Mouse (Mus musculus) adrenal gland, adult 2 months (tissue): ENCODE measurements around the gene 1700057G04Rik. TPM values are rescaled to one million over a fixed set of nuclear protein-coding genes. Genes with fewer than 3 reads are reported as not detected.
A peak's percentile ranks its signal among the peaks of the same experiment; 100 is the strongest.
"Not testable (repeated sequence)": the region's sequence is repeated elsewhere in the genome, so short reads cannot be mapped to it uniquely, and the experiment has no call there.

Experiments
- DNase-seq: peaks from one replicate; pipeline ENCODE4 v3.0.0; 2021
- polyA plus RNA-seq: library from polyadenylated mRNA; depleted of rRNA; stranded (reverse); fragments of >200 nt; gene quantifications from 2 replicates; pipeline ENCODE4 v1.2.3, GENCODE M21; 2012
- total RNA-seq, 2 experiments: library from RNA; stranded (reverse); gene quantifications; 2 replicates each; pipeline ENCODE4 v1.2.3; 2021

1700057G04Rik gene
- total and polyA plus RNA-seq, 3 experiments, result not detected

DNA sequence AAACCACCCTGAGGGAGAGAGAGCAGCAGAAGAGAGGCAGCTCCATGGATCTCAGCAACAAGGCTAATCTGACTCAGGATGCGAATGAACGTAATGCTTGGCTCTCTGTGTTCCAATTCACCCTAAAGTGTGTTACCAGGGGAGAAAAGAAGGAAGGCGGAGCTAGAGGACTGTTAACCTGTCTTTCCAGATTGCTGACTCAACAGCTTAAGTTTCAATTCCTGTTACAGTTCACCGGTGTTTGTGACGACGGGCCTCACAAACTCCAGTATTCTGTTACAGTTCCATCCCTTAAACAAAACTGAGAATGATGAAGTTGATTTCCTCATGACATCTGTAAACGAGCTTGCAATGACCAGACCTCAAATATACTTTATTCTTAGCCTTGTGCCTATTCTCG, 4.1 kb upstream of the 1700057G04Rik start:
- no peak for DNase-seq

DNA sequence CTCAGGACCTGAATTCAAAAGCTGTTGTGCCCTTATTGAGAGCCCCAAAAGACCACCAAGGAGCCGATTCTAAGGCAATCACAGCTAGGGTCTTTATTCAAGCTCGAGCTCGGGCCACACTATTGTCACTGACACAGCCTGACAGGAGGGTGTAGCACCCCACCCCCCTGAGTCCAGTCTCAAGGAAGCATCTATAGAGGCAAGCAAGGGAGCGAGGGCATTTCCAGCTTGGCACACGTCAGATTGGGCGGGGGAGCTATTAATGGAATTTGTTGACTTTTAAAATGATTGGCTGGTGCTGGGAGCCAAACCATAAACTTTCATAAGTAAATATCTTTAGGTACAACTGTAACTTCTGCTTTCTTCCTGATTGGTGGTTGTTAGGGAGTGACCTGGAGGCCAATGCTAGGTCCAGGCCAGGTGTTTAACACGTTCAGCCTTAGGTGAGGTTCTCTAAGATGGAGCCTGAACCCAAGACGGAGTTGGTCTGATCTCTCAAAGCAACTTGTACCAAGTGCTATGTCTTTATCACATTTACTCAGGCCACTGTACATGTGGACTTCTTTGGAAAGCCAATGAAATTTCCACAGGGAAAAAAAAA, 3.5 kb upstream of the 1700057G04Rik start:
- DNase-seq, result no peak

DNA sequence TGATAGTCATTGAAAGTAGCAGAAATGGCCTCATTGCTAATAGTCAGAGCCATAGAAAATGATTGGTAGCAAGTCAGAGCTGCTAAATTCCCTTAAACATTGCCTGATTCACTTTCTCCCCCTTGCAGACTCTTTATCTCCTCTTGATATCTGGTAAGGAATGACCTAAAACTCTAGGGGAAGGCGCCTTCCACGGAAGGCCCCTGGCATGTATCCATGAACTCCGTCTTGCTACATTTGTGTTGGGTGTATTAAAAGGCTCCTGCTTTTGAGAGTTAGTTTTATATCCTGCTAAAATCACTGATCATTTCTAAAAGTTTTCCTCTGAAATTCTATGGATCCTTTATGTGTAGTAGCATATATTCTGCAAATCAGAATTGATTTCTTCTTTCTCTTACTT, 7.6 kb downstream of the 1700057G04Rik start:
- no peak for DNase-seq

DNA sequence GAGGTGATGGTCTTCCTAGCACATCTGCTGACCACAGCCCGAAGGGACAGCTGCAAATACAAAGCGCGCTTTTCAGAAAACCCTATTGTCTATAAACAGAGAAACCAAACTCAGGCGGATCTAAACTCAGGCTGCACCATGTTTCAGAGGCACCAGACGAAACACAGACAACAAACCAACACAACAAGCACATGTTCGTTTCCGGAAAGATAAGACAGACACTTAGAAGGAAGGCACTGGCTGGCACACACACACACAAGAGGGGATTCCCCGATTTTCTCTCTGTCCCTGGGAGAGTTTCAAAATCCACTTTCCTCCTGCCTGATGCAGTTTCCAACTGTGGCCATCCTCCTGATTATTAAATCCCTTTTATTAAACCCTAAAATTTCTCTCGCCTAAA, 16.8 kb downstream of the 1700057G04Rik start:
- not testable (repeated sequence) for DNase-seq

DNA sequence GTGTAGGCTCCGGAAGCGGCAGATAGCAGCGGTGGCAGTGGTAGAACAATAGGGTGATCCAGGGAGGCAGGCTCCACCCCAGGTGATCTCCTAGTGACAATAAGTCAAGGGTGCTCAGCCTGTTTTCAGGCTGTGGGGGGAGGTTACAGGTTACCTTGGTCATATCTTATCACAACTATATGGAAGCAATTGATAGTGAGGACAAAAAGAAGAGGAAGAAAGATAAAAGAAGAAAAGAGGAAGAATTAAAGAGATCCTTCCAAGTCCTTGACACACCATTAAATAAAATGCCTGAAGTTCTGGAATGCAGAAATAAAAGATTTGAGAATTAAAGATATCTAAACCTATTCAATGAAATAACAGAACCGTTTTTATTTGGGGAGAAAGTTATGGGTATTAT, 17.6 kb downstream of the 1700057G04Rik start:
- DNase-seq, result no peak

DNA sequence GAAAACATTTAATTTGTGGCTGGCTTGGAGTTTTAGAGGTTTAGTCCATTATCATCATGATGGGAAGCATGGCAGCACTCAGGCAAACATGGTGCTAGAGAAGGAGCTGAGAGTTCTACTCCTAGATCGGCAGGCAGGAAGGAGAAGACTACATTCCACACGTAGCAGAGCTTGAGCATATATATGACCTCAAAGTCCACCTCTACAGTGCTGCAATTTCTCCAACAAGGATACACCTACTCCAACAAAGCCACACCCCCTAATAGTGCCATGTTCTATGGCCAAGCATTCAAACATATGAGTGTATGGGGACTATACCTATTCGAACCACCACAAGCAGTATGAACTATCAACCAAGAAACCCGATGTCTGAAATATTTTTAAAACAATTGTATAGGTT, 22.2 kb downstream of the 1700057G04Rik start:
- DNase-seq, result no peak

DNA sequence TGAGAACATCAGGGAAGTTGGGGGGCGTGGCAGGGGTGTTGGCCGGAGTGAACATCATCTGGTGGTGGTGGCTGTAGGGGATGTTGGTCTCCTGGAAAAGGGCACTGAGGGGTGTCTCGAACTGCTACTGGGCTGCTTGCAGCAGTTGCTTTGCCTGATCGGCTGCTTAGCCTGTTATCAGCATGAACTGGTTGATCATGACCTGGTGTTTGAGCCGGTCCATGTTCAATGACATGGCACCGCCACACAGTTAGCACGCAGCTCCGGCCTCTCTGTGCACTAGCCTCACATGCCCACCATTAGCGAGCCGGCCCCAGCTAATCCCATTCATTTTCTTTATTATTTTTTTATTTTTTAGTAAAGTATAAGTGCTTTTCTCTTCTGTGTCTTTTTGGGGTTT, 25.7 kb downstream of the 1700057G04Rik start:
- DNase-seq, result no peak

DNA sequence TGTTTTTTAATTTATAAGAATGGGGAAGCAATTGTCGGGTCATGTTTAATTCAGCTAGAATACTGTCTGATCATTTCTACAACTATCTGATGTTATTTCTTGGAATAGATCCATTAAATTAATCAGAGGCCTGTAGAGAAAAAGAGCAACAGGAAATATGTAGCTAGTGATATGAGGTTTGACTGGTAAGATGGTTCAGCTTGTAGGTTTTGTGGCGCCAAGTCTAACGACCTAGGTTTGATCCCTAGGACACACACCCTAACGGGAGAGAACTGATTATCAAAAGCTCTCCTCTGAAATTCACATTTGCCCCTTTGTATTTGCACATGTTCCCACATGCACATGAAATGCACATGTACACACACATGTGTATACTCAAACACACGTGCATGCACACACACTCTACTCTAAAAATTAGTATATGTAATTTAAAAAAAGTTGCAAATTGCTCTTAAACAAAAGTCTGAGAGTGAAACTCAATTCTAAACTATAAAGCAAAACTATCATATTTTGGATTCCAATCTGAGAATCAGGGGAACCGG, 26.2 kb downstream of the 1700057G04Rik start:
- DNase-seq, result no peak

DNA sequence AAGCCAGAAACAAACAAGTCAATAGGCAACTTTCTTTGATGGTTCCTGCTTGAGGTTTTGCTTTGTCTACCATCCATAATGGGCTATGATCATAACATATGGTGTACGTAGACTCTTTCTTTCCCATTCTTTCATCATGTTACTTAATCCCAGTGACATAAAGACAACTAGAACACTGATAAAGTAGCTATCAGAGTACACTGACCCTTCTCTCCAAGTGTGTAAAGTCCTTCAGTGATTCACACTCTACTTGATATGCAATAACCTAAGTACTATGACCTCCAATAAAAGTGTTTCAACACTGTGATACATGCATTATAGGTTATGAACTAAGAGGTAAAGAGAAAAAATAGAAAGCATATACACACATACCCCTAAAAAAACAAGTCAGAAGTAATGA, 27.9 kb downstream of the 1700057G04Rik start:
- DNase-seq, result no peak

DNA sequence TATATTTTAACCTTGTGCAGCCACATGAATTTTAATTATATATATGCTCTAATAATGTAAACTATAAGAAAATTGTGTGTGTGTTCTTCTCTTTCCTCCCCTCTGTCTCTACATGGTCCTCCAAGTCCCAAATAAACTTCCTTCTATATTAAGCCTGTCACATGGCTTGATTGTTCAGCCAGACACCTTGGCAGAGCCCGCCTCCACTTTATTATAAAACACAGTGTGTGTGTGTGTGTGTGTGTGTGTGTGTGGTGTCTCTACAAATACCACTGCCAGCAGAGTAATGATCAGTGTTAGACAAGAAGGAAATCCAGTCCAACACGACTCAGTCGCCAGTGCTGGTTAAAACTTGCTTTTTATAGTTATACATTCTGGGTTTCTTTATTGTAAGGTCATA, 28.5 kb downstream of the 1700057G04Rik start:
- DNase-seq, result no peak

DNA sequence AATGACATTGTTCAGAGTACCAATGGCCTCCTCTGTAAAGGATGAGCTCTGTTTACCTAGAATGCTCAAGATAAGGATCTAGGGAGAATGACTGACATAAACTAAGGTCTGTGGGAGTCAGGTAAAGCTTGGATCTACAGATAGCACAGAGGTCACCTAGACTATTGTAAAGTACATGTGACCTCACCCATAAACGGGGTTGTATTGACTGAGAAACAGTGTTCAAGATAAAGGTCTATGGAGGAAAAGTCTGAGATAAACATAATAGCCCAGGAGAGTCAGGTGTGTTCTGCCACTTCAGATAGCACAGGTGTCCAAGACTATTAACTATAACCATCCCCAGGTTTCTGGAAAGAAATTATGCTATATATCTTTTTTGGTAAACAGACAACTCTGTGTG, 29.8 kb downstream of the 1700057G04Rik start:
- no peak for DNase-seq

DNA sequence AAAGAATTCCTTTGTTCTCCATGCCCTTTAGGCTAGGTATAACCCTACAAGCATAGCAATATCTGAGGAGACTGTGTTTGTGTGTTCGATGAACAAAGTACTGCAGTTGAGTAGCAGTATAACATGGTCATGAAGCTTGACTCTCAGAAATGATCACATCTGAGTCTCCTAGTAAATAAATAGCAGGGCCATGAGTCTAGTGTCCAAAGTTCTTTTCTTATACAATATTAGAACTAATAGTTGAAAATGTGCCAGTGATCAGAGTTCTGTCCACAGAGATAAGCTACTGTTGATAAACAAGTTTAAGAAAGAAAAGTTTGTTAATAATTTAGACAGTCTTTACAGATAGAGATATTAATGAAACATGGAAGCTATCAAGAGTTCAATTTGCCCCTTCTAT, 42.7 kb downstream of the 1700057G04Rik start:
- no peak for DNase-seq

DNA sequence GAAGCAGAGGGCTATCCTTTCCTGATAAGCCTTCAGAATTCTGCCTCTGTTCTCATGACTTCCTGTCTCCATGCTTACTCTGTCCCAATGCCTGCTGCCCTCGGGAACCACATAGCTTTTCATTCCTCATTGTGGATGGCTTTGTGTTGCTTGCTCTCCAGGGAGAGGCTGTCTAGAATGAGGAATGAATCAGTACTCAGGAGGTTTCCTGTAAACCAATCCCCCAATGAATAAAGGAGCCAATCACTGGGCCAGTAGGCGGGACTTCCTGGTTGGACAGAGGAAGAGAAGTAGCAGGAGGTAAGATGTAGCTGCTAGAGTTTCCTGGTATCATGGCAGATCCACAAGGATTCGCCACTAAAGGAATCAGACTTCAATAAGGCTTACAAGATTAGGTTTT, 44.1 kb downstream of the 1700057G04Rik start:
- DNase-seq, result no peak

DNA sequence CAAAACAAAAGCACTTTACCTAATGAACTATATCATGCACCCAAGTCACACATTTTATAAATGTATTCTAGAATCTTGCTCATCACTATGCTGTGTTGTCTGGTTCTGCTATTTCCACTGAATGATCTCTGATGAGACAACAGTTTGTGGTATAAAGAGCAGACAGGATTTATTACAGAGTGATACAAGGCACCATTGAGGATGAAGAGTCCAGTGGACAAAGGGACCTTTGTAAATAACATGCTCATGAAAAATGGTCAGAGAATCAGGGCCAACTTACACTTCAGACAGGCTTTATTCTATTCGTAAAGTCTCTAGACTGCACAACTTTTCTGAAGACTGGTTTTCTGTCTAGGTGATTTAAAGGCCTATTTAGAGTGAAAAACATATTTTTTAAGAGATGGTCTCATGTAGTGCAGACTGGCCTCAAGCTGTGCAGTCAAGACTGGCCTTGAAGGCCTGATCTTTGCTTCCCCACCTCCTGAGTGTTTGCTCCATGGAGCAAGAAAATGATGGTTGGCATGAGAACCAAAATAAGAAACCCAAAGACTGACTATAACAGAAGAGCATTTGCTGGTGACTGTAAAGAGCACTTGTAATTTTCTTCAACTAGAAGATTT, 51.6 kb downstream of the 1700057G04Rik start:
- no peak for DNase-seq

DNA sequence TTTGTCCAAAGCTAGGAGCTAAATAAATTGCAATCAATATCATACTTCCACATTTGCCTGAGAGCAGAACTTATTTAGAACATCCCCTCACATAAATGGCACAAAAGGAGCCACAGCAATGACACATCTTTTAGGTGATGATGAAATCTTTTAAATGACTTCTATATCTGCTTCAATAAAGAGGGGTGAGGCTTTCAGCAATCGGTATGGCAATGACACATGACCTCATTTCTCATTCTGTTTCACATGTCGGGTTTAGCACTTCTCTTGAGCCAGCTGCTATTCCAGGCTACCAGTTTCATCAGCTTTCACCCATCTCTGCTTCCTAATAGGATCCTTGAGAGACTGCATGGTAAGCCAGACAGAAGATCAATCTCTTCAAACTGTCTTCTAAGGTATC, 54.3 kb downstream of the 1700057G04Rik start:
- DNase-seq, result no peak

DNA sequence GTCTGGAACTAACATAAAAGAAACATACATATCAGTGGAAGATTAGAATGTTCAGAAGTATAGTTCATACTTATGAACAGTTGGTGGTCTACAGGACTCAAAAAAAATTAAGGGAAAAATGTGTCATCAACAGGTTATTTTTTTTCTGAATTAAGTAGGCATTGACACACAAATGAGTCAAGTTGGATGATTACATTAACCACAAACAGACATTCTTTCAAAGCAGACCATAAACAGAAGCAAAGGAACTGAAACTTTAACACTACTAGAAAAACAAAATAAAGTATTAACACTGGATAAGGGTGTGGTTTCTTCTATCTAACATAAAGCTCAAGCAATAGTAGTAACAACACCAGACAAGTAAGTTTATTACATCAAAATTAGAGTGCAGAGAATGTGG, 59.7 kb downstream of the 1700057G04Rik start:
- DNase-seq, result no peak

DNA sequence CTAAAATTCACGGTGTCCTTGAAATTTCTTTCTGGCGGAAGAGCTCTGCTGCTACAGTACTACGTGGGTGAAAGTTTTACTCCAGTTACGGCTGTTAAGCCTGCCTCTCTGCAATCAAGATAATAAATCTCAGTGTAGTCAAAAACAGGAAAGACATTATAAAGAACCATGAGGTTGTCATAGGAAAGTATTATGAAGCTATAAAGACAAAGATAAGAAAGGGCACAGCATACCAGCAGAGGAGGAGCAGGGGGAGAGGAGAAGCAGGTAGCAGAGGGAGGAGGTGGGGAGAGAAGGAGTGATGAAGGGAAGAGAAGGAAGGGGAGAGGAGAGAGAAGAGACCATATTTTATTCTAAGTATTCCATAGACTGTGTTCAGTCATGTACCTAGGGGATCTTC, 64.7 kb downstream of the 1700057G04Rik start:
- no peak for DNase-seq

DNA sequence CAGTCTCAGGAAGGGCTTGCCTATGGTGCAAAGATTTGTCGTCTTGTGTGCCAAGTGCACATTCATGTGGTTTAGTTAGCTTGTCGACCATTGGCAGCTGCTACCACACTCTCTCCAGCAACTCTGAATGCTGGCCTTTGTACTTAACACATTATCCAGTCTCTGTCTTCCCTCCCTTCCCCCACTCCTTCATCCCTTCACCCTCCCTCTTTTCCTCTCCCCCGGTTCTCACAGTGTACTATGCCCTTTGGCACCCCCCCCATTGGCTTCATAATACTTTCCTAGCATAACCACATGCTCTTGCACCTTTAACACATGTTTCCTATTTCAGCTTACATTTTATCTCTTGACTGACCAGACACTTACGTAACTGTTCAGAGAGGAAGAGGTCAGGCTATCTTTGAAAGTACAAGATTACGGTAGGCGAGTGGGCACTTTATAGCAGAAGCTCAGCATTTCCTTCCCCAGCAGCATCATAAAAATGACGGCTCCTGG, 65.6 kb downstream of the 1700057G04Rik start:
- DNase-seq, result peak; percentile 23

DNA sequence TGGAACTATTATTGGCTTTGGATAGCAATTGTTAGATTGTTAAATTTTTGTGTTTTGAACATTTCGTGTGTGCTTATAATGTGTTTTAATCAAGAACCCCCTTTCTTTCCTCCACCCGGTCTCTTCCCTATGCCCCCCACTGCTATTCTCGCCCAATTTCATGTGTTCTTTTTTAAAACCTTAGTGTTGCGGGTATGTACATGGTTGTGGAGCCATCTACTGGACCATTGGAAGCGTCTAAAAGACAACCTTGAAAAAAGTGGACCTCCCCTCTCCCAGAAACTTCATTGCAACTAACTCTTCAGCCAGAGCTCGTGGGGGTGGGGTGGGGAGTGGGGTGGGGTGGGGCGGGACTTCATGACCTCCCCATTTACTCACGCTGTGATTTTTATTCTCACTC, 66.2 kb downstream of the 1700057G04Rik start:
- DNase-seq, result no peak

DNA sequence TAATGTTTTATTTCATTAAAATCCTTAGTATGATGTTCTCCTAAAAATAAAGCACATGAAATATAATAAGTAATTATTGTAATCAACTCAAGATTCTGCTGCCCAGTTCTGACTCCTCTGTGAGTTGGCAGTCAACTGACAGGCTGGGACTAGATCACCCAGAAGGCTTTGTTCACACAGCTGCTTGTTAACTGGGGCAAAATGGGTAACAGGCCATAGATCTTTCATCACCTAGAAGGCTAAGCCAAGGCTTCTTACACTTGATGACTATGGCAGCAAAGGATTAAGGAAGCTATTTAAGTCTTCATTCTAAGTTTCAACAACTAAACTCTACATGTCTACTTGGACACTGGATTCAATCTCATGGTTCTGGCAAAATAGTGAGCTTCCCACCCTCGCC, 68.8 kb downstream of the 1700057G04Rik start:
- DNase-seq, result no peak

DNA sequence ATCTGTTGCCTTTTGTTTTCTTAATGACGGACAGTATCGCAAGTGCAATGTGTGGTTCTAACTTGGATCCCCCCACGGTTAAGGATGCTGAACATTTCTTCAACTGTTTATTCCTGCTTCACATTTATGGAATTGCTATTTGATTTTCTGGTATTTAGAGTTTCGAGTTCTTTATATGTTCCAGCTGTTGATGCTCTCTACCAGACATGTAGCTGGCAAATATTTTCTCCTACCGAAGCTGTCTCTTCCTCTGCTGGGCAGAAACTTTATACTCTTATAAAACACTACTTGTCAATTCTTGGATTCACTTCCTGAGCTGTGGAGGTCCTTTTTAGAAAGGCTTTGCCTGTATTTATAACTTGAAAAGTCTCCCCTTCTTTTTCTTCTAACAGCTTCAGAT, 70.1 kb downstream of the 1700057G04Rik start:
- no peak for DNase-seq

DNA sequence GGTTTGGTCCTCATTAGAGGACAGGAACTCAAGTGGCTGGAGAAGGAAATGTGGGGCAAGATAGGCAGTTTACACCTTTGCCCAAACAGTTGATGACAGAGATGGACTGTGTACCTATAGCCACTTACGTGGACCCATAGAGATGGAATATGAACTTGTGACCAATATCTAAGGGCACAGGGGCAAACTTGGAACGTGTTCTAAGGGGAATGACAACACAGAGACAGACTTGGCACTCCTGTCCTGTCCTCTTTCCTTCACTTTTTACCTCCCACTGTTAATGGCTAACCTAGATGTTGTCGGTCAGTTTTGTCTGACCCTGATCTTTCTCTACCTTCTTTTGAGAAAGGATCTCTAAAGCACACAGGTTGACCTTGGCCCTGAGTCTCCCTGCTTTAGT, 74.2 kb downstream of the 1700057G04Rik start:
- no peak for DNase-seq

DNA sequence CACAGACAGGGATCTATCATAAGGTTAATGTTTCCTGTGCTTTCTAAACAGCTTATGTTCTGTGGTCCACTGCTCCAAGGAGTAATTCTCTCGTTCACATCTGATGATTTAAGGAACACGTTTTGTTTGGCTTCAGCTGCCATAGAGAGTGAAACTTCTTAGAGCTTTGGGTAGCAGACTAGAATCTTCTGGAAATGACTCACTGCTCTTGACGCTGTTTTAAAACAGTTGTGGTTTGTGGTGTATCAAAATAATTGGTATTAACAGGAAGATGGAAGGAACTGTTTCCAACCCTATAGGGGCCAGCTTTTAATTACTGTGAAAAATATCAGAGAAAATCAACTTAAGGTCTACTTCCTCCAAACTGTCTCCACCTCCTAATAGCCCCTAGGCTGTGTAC, 75.2 kb downstream of the 1700057G04Rik start:
- no peak for DNase-seq

DNA sequence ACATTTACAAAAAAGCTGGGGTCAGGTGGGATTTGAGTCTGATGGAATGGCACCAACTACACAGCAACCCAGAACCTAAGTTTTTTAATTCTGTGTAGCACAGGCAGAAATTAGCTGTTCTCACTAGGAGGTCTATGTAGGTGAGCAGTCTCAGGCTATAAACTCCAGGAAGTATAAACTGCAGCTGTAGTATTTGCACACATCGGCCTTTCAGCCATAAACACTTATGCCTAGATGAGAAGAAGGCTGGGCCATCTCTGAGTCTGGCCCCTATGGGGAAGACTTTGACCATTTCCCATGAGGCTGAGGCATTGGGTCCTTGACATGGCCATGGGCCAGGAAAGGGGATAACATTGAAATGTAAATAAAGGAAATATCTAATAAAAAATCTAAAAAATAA, 76.7 kb downstream of the 1700057G04Rik start:
- DNase-seq, result no peak
